17 mouse cellular contexts compared by ENCODE assay signal in the genomic region with DNA sequence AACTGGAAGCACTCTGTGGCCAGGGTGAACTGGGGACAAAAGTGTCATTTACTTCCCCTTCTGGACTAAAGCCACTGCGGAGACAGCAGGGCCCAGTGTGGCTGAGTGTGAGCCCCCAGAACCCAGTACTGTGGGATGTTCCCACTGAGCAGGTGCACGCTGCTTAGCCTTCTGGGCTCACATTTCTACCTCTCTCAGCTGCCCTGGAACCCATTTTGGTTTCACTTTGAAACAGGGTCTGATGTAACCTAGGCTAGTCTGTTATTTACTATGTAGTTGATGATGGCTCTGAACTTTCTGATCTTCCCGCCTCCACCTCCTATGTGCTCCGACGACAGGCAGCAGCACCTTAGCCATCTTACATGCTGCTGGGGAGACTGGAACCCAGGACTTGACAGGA. TPM values are rescaled to one million over a fixed set of nuclear protein-coding genes. Genes with fewer than 3 reads are reported as not detected.
"Had no signal": no experiment of that assay in that cellular context is flagged by ENCODE, and none has a peak within 500 bp of the region (broad histone marks: within the 10 kb centered on the region; RNA-seq: fewer than 3 reads in every experiment).

No protein-coding gene starts in this region.

- H3K4me2 ChIP-seq: limb, embryonic 12.5 days; lung, embryonic 14.5 days; midbrain, embryonic 12.5 days; neural tube, embryonic 13.5 days had no signal

- H3K4me1 ChIP-seq: limb, embryonic 12.5 days; midbrain, embryonic 12.5 days had no signal

- H3K27ac ChIP-seq: limb, embryonic 12.5 days; macrophage; midbrain, embryonic 12.5 days; neural tube, embryonic 13.5 days had no signal

- H3K9ac ChIP-seq: lung, embryonic 14.5 days; midbrain, embryonic 12.5 days; neural tube, embryonic 13.5 days had no signal

- H3K27me3 ChIP-seq: limb, embryonic 12.5 days; midbrain, embryonic 12.5 days; neural tube, embryonic 13.5 days had no signal

- ATAC-seq: midbrain, embryonic 16.5 days had no signal

- H3K4me3 ChIP-seq: limb, embryonic 12.5 days; midbrain, embryonic 12.5 days; neural tube, embryonic 13.5 days had no signal

- H3K9me3 ChIP-seq: limb, embryonic 12.5 days; midbrain, embryonic 12.5 days; neural tube, embryonic 13.5 days had no signal

- DNase-seq: kidney, adult 18-20 months; layer of hippocampus, adult 9-11 months; layer of hippocampus, postnatal 36 days; liver; lung, embryonic 14.5 days; lung, postnatal 10 days; retina, postnatal 1 day; right cerebral cortex, postnatal 4 days; spleen, adult 18-20 months; thymus, adult 18-20 months; thymus, postnatal 14 days had no signal

RNA-seq across cellular contexts. Expression of a gene that starts 11.8 kb away (rescaled TPM):
- polyA plus RNA-seq: macrophage had no signal

RNA-seq across cellular contexts. Expression of a gene that starts 19.8 kb away (rescaled TPM):
- polyA plus RNA-seq: kidney, embryonic 14.5 days; macrophage had no signal
